Mouse (Mus musculus): Measurements from ENCODE around the gene Tmem94.

The Tmem94 gene

GRCm38 (mm10) chr11:115808696-115809310 is 43.6 kb downstream of the Tmem94 start:
- in situ Hi-C loops (cut with MboI), result no loop called here

GRCm38 (mm10) chr11:115809311-115809781 is 44.1 kb downstream of the Tmem94 start:
- in situ Hi-C loops (cut with MboI), result no loop called here

- in situ Hi-C loops (cut with MboI), result loop anchor here (5.0 to 10.0 kb wide), 2 partner anchors 88 to 326 kb away; no protein-coding TSS in a partner anchor
These were observed 45.1 kb downstream of the Tmem94 start for GRCm38 (mm10) chr11:115810377-115810776.

- in situ Hi-C loops (cut with MboI), result loop anchor here (5.0 to 10.0 kb wide), 2 partner anchors 89 to 327 kb away; no protein-coding TSS in a partner anchor
These were observed 46.3 kb downstream of the Tmem94 start for GRCm38 (mm10) chr11:115811381-115812093.

GRCm38 (mm10) chr11:115812095-115812494 is 46.9 kb downstream of the Tmem94 start:
- in situ Hi-C loops (cut with MboI), result loop anchor here (5.0 to 10.0 kb wide), 2 partner anchors 90 to 327 kb away; no protein-coding TSS in a partner anchor

GRCm38 (mm10) chr11:115812533-115813420 is 47.5 kb downstream of the Tmem94 start:
- in situ Hi-C loops (cut with MboI), result loop anchor here (5.0 to 10.0 kb wide), 2 partner anchors 90 to 328 kb away; no protein-coding TSS in a partner anchor

- in situ Hi-C loops (cut with MboI), result loop anchor here (5.0 to 10.0 kb wide), 2 partner anchors 91 to 329 kb away; no protein-coding TSS in a partner anchor
These were observed 48.5 kb downstream of the Tmem94 start, which contains the start of gene Caskin2 for GRCm38 (mm10) chr11:115813507-115814296. Gene Caskin2, minus strand, starts transcription at chr11:115813639.

- in situ Hi-C loops (cut with MboI), result loop anchor here (5.0 to 10.0 kb wide), 2 partner anchors 93 to 330 kb away; no protein-coding TSS in a partner anchor
These were observed 49.6 kb downstream of the Tmem94 start, which contains the start of gene Tsen54 for GRCm38 (mm10) chr11:115814605-115815450. Gene Tsen54, plus strand, starts transcription at chr11:115814724.

- in situ Hi-C loops (cut with MboI), result loop anchor here (10.0 kb wide), 1 partner anchor 333 kb away; no protein-coding TSS in a partner anchor
These were observed 52.1 kb downstream of the Tmem94 start for GRCm38 (mm10) chr11:115817331-115817730.

- in situ Hi-C loops (cut with MboI), result loop anchor here (10.0 kb wide), 1 partner anchor 335 kb away; no protein-coding TSS in a partner anchor
These were observed 54.8 kb downstream of the Tmem94 start for GRCm38 (mm10) chr11:115819915-115820623.

GRCm38 (mm10) chr11:115821001-115821400 is 55.8 kb downstream of the Tmem94 start:
- in situ Hi-C loops (cut with MboI), result no loop called here

GRCm38 (mm10) chr11:115823774-115824740 is 58.8 kb downstream of the Tmem94 start, which contains the start of gene Llgl2:
Gene Llgl2, plus strand, starts transcription at chr11:115824049.
- in situ Hi-C loops (cut with MboI), result no loop called here

- in situ Hi-C loops (cut with MboI), result no loop called here
These were observed 59.6 kb downstream of the Tmem94 start for GRCm38 (mm10) chr11:115824813-115825212.

- in situ Hi-C loops (cut with MboI), result no loop called here
These were observed 61.3 kb downstream of the Tmem94 start for GRCm38 (mm10) chr11:115826487-115826886.

GRCm38 (mm10) chr11:115827624-115828023 is 62.4 kb downstream of the Tmem94 start:
- in situ Hi-C loops (cut with MboI), result no loop called here

GRCm38 (mm10) chr11:115829036-115829435 is 63.8 kb downstream of the Tmem94 start:
- in situ Hi-C loops (cut with MboI), result no loop called here

- in situ Hi-C loops (cut with MboI), result no loop called here
These were observed 65.5 kb downstream of the Tmem94 start for GRCm38 (mm10) chr11:115830550-115831325.
